Mouse (Mus musculus) embryonic facial prominence, embryonic 14.5 days (tissue): ENCODE measurements around the gene Xpot. TPM values are rescaled to one million over a fixed set of nuclear protein-coding genes. Genes with fewer than 3 reads are reported as not detected.
A peak's percentile ranks its signal among the peaks of the same experiment; 100 is the strongest.

Source experiments
- ATAC-seq: fragments of 200-750 bp; cut with Nextera tagmentation; 2 replicates; pipeline ENCODE4 v1.8.0; 2017; ENCODE audit warnings: low read depth, moderate number of reproducible peaks, moderate TSS enrichment
- DNase-seq: peaks from one replicate; pipeline ENCODE4 v3.0.0-alpha.2; 2015; ENCODE audit warnings: low spot score
- H3K27ac ChIP-seq: fragments of 300-500 bp; sonication (generic); replicated peaks from 2 replicates; pipeline ENCODE4 v1.5.1; 2014; ENCODE audit warnings: low read depth, mild to moderate bottlenecking, low read length, moderate library complexity
- H3K27me3 ChIP-seq: fragments of 300-500 bp; sonication (generic); replicated peaks from 2 replicates; pipeline ENCODE4 v1.6.1; 2014; ENCODE audit warnings: low read length; ENCODE audit not compliant: control insufficient read depth, insufficient read depth
- H3K36me3 ChIP-seq: fragments of 300-500 bp; sonication (generic); 2 replicates; pipeline ENCODE4 v1.6.1; 2014; ENCODE audit warnings: low read length, mixed read lengths; ENCODE audit not compliant: control insufficient read depth, insufficient read depth
- H3K4me1 ChIP-seq: fragments of 300-500 bp; sonication (generic); 2 replicates; pipeline ENCODE4 v1.6.1; 2014; ENCODE audit warnings: antibody characterized with exemption, low read length; ENCODE audit not compliant: control insufficient read depth, insufficient read depth
- H3K4me2 ChIP-seq: fragments of 300-500 bp; sonication (generic); 2 replicates; pipeline ENCODE4 v1.6.1; 2014; ENCODE audit warnings: low read depth, mild to moderate bottlenecking, low read length, moderate library complexity, mixed read lengths
- H3K4me3 ChIP-seq: fragments of 300-500 bp; sonication (generic); 2 replicates; pipeline ENCODE4 v1.5.1; 2014; ENCODE audit warnings: low read depth, mild to moderate bottlenecking, low read length
- H3K9ac ChIP-seq: fragments of 300-500 bp; sonication (generic); 2 replicates; pipeline ENCODE4 v1.6.1; 2014; ENCODE audit warnings: low read depth, mild to moderate bottlenecking, low read length, moderate library complexity, mixed read lengths
- H3K9me3 ChIP-seq: fragments of 300-500 bp; sonication (generic); 2 replicates; pipeline ENCODE4 v1.6.1; 2016; ENCODE audit warnings: low read length; ENCODE audit not compliant: control insufficient read depth
- WGBS: fragments of 180-500 bp; shearing (Covaris S2); extraction: QIAGEN DNeasy Blood & Tissue Kit; methylation state at CpG from one replicate; pipeline ENCODE4 v1.1.7; 2014; 5-methylcytosine and 5-hydroxymethylcytosine counted together
- polyA plus RNA-seq: library from polyadenylated mRNA; unstranded; fragments of >200 nt; fragmentation: Nextera tagmentation; extraction: Ambion mirVana; gene quantifications from 2 replicates; pipeline ENCODE4 v1.2.1, GENCODE M21; 2014

The Xpot gene
- 54.9 and 62.5 TPM in 2 replicates for polyA plus RNA-seq

GRCm38 (mm10) chr10:121626186-121626882 lies at the start of gene Xpot:
TSS of gene Xpot (minus strand) at chr10:121626332.
- Histone ChIP-seq H3K4me1 (peaks cover 13% of the 10 kb centered on the region), H3K27me3 (no peaks in the 10 kb centered on the region), H3K4me3 (peak within 1 kb of the TSS; percentile 78), H3K36me3 (peaks cover 16% of the 10 kb centered on the region), H3K9ac (peak within 1 kb of the TSS; percentile 81), H3K27ac (peak within 1 kb of the TSS; percentile 91), H3K9me3 (no peaks in the 10 kb centered on the region), H3K4me2 (peak within 1 kb of the TSS; percentile 73)
- WGBS = under 1% methylated on average over 43 of the region's 70 CpGs
- ATAC-seq (peak; percentile 100), DNase-seq (peak; percentile 99)

- no peak for ATAC-seq
- 72% methylated on average over 10 of the region's 10 CpGs for whole genome bisulfite sequencing
- no peak for DNase-seq
- Histone ChIP-seq H3K4me3 (no peak overlapping the region), H3K9ac (no peak overlapping the region), H3K9me3 (peaks cover 8% of the 10 kb centered on the region), H3K27me3 (no peaks in the 10 kb centered on the region), H3K4me2 (no peak overlapping the region), H3K36me3 (no peaks in the 10 kb centered on the region), H3K4me1 (no peaks in the 10 kb centered on the region), H3K27ac (no peak overlapping the region)
Observed at GRCm38 (mm10) chr10:121669103-121669502, 43.0 kb upstream of the Xpot start.

GRCm38 (mm10) chr10:121665631-121666145 lies 39.6 kb upstream of the Xpot start:
- Histone ChIP-seq H3K27ac (no peak overlapping the region), H3K9ac (no peak overlapping the region), H3K27me3 (no peaks in the 10 kb centered on the region), H3K4me3 (no peak overlapping the region), H3K4me1 (no peaks in the 10 kb centered on the region), H3K9me3 (no peaks in the 10 kb centered on the region), H3K4me2 (no peak overlapping the region), H3K36me3 (no peaks in the 10 kb centered on the region)
- DNase-seq (peak; percentile 22), ATAC-seq (0 out of 2 replicates have a peak, but pooled peaks have one; percentile 30)
- 52% methylated on average over 8 of the region's 8 CpGs for WGBS

- ATAC-seq (peak; percentile 62; the same call in 1 of the 2 replicates), DNase-seq (no peak)
- no peak overlapping the region for H3K27ac ChIP-seq
- no peak overlapping the region for H3K4me2 ChIP-seq
- H3K36me3 ChIP-seq = no peaks in the 10 kb centered on the region
- H3K4me1 ChIP-seq = no peaks in the 10 kb centered on the region
- 42% methylated on average over 13 of the region's 13 CpGs for WGBS
- H3K9ac ChIP-seq = no peak overlapping the region
- no peaks in the 10 kb centered on the region for H3K9me3 ChIP-seq
- no peak overlapping the region for H3K4me3 ChIP-seq
- H3K27me3 ChIP-seq = no peaks in the 10 kb centered on the region
Observed at GRCm38 (mm10) chr10:121663599-121663998, 37.5 kb upstream of the Xpot start.

GRCm38 (mm10) chr10:121662711-121663110 lies 36.6 kb upstream of the Xpot start:
- WGBS = 92% methylated on average over 2 of the region's 2 CpGs

GRCm38 (mm10) chr10:121655907-121656306 lies 29.8 kb upstream of the Xpot start:
- H3K36me3 ChIP-seq = no peaks in the 10 kb centered on the region
- no peaks in the 10 kb centered on the region for H3K4me1 ChIP-seq
- H3K9ac ChIP-seq = no peak overlapping the region
- DNase-seq (no peak), ATAC-seq (no peak)
- no peak overlapping the region for H3K4me2 ChIP-seq
- H3K4me3 ChIP-seq = no peak overlapping the region
- WGBS = 77% methylated on average over 4 of the region's 4 CpGs
- H3K27me3 ChIP-seq = no peaks in the 10 kb centered on the region
- no peaks in the 10 kb centered on the region for H3K9me3 ChIP-seq
- H3K27ac ChIP-seq = no peak overlapping the region

More at GRCm38 (mm10) chr10:121662711-121663110, 36.6 kb upstream of the Xpot start:
- DNase-seq = no peak
- no peak overlapping the region for H3K27ac ChIP-seq
- H3K4me1 ChIP-seq = no peaks in the 10 kb centered on the region
- H3K9ac ChIP-seq = no peak overlapping the region
- H3K9me3 ChIP-seq = no peaks in the 10 kb centered on the region
- H3K4me2 ChIP-seq = no peak overlapping the region
- H3K4me3 ChIP-seq = no peak overlapping the region
- no peaks in the 10 kb centered on the region for H3K27me3 ChIP-seq
- ATAC-seq = no peak
- no peaks in the 10 kb centered on the region for H3K36me3 ChIP-seq

- 91% methylated on average over 1 of the region's 1 CpGs for WGBS
- ATAC-seq = peak; percentile 50; the same call in 1 of the 2 replicates
Observed at GRCm38 (mm10) chr10:121653079-121653478, 26.9 kb upstream of the Xpot start.

GRCm38 (mm10) chr10:121646294-121646693 lies 20.2 kb upstream of the Xpot start:
- no peak overlapping the region for H3K4me2 ChIP-seq
- H3K4me1 ChIP-seq = peaks cover 3% of the 10 kb centered on the region; the same call in 1 of the 2 replicates
- H3K27ac ChIP-seq = no peak overlapping the region
- WGBS = 58% methylated on average over 6 of the region's 6 CpGs
- peaks cover 22% of the 10 kb centered on the region for H3K27me3 ChIP-seq
- H3K9me3 ChIP-seq = no peaks in the 10 kb centered on the region
- no peaks in the 10 kb centered on the region for H3K36me3 ChIP-seq
- H3K9ac ChIP-seq = no peak overlapping the region
- ATAC-seq (no peak), DNase-seq (no peak)
- no peak overlapping the region for H3K4me3 ChIP-seq

More at GRCm38 (mm10) chr10:121653079-121653478, 26.9 kb upstream of the Xpot start:
- no peaks in the 10 kb centered on the region for H3K4me1 ChIP-seq
- peak; percentile 29 for DNase-seq
- H3K27ac ChIP-seq = no peak overlapping the region
- H3K36me3 ChIP-seq = no peaks in the 10 kb centered on the region
- no peaks in the 10 kb centered on the region for H3K9me3 ChIP-seq
- no peak overlapping the region for H3K9ac ChIP-seq
- no peak overlapping the region for H3K4me3 ChIP-seq
- no peak overlapping the region for H3K4me2 ChIP-seq
- H3K27me3 ChIP-seq = no peaks in the 10 kb centered on the region
